Mouse (Mus musculus) lung, embryonic 14.5 days (tissue): ENCODE results near the gene Impg2. TPM values are rescaled to one million over a fixed set of nuclear protein-coding genes. Genes with fewer than 3 reads are reported as not detected.

Experiments used
- ATAC-seq: fragments of 200-750 bp; cut with Nextera tagmentation; 2 replicates; pipeline ENCODE4 v1.8.0; 2017; ENCODE audit warnings: mild to moderate bottlenecking, moderate TSS enrichment, moderate library complexity; ENCODE audit not compliant: insufficient read depth
- DNase-seq: peaks from one replicate; pipeline ENCODE4 v3.0.0-alpha.2; 2015
- H3K27ac ChIP-seq: fragments of 300-500 bp; sonication (generic); 2 replicates; pipeline ENCODE4 v1.5.1; 2014; ENCODE audit warnings: low read depth, mild to moderate bottlenecking, moderate library complexity
- H3K27me3 ChIP-seq: fragments of 300-500 bp; sonication (generic); 2 replicates; pipeline ENCODE4 v1.6.1; 2014; ENCODE audit warnings: low read length, control low read depth; ENCODE audit not compliant: insufficient read depth
- H3K36me3 ChIP-seq: fragments of 300-500 bp; sonication (generic); 2 replicates; pipeline ENCODE4 v1.6.1; 2014; ENCODE audit warnings: control low read depth; ENCODE audit not compliant: insufficient read depth
- H3K4me1 ChIP-seq: fragments of 300-500 bp; sonication (generic); 2 replicates; pipeline ENCODE4 v1.6.1; 2014; ENCODE audit warnings: antibody characterized with exemption, control low read depth; ENCODE audit not compliant: insufficient read depth
- H3K4me2 ChIP-seq: fragments of 300-500 bp; sonication (generic); 2 replicates; pipeline ENCODE4 v1.6.1; 2014; ENCODE audit warnings: mild to moderate bottlenecking
- H3K4me3 ChIP-seq: fragments of 300-500 bp; sonication (generic); 2 replicates; pipeline ENCODE4 v1.5.1; 2014; ENCODE audit warnings: low read depth, low read length
- H3K9ac ChIP-seq: fragments of 300-500 bp; sonication (generic); 2 replicates; pipeline ENCODE4 v1.6.1; 2014
- H3K9me3 ChIP-seq: fragments of 300-500 bp; sonication (generic); 2 replicates; pipeline ENCODE4 v1.6.1; 2016; ENCODE audit warnings: low read depth, low read length, control low read depth
- CTCF ChIP-seq: IDR thresholded peaks from 2 replicates; pipeline ENCODE4 v1.5.1; 2016; ENCODE audit warnings: antibody characterized with exemption, low read depth
- WGBS: fragments of 180-500 bp; shearing (Covaris S2); extraction: QIAGEN DNeasy Blood & Tissue Kit; methylation state at CpG from one replicate; pipeline ENCODE4 v1.1.7; 2014; 5-methylcytosine and 5-hydroxymethylcytosine counted together
- polyA plus RNA-seq: library from polyadenylated mRNA; unstranded; fragments of >200 nt; fragmentation: Nextera tagmentation; extraction: Ambion mirVana; gene quantifications from 2 replicates; pipeline ENCODE4 v1.2.1, GENCODE M21; 2014

Gene Impg2
- polyA plus RNA-seq = 0.09 and 0.34 TPM in 2 replicates

DNA sequence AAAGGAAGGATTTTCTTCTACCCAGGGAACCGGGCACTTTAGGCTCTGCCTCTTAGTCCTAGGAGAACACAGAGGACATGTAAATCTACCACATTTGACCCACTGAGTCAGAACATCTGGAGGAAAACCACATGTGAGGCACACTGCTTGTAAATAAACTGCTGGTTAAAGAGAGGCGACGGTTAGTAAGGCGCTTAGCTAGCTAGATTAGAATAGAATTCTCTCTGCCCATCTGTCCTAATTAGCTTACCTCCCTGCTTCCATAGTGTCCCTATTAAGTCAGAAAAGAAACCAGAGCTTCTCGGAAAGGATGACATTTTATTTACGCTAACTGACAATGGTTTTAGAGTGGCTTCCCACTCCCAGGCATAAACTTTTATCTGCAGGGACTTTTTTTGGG, at the start of gene Impg2:
TSS of gene Impg2 (plus strand) at position 263 of the 400 bp plus-strand sequence.
- no peaks in the 10 kb centered on the region for H3K27me3 ChIP-seq
- TF ChIP-seq CTCF = no peak
- no peak within 1 kb of the TSS for H3K27ac ChIP-seq
- H3K4me3 ChIP-seq = no peak within 1 kb of the TSS
- H3K4me2 ChIP-seq = no peak within 1 kb of the TSS
- no peaks in the 10 kb centered on the region for H3K4me1 ChIP-seq
- no peak within 1 kb of the TSS for H3K9ac ChIP-seq
- WGBS = 47% methylated on average over 6 of the region's 6 CpGs
- no peak for ATAC-seq
- H3K36me3 ChIP-seq = no peaks in the 10 kb centered on the region
- no peaks in the 10 kb centered on the region for H3K9me3 ChIP-seq
- DNase-seq = no peak

DNA sequence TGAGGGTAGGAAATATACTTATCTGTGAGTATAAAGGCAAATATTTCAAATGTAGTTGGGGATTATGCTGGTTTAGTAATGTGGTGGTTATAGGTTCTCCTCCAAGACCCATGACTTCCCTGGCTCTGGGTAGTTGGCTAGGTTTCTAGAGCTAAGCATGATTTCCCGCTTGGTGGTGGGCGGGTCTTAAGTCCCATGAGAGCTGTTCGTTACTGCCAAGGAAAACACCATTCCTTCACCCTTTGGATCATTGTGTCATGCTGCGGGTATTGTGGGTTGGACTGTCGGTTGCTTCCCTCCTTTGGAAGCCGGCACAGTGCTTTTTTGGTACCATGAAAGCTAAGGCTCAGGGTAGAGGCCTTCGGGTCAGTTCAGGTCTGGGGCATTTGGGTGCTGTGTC, 40.6 kb upstream of the Impg2 start:
- DNase-seq (no peak), ATAC-seq (no peak)
- no peaks in the 10 kb centered on the region for H3K9me3 ChIP-seq
- no peak overlapping the region for H3K4me2 ChIP-seq
- TF ChIP-seq CTCF = no peak
- WGBS = 87% methylated on average over 7 of the region's 7 CpGs
- H3K4me1 ChIP-seq = no peaks in the 10 kb centered on the region
- no peaks in the 10 kb centered on the region for H3K27me3 ChIP-seq
- H3K27ac ChIP-seq = no peak overlapping the region
- no peak overlapping the region for H3K4me3 ChIP-seq
- no peak overlapping the region for H3K9ac ChIP-seq
- H3K36me3 ChIP-seq = 0 out of 2 replicates have a peak, but pooled peaks cover 10% of the 10 kb centered on the region

DNA sequence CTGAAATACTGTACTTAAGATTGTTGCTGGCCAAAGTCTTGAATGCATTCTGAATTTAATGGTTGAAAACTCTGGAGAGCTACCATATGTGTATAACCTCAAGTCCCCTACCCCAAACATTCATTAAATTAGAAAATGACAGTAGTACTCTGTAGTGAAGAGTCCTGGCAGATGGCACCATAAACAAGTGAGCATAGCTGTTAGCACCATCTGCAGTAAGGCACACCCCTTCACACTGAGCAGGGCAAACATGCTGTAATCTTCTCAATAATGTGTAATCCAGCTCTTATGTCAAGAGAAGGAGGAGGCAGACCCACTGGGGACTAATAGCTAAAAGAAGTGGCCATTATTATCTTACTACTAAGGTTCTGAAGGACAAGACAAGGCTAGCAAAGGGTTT, 33.9 kb upstream of the Impg2 start:
- H3K27me3 ChIP-seq = no peaks in the 10 kb centered on the region
- TF ChIP-seq CTCF = no peak
- no peak overlapping the region for H3K4me3 ChIP-seq
- no peaks in the 10 kb centered on the region for H3K4me1 ChIP-seq
- DNase-seq (no peak), ATAC-seq (no peak)
- no peak overlapping the region for H3K9ac ChIP-seq
- H3K9me3 ChIP-seq = no peaks in the 10 kb centered on the region
- H3K27ac ChIP-seq = no peak overlapping the region
- no peak overlapping the region for H3K4me2 ChIP-seq
- H3K36me3 ChIP-seq = peaks cover 39% of the 10 kb centered on the region

DNA sequence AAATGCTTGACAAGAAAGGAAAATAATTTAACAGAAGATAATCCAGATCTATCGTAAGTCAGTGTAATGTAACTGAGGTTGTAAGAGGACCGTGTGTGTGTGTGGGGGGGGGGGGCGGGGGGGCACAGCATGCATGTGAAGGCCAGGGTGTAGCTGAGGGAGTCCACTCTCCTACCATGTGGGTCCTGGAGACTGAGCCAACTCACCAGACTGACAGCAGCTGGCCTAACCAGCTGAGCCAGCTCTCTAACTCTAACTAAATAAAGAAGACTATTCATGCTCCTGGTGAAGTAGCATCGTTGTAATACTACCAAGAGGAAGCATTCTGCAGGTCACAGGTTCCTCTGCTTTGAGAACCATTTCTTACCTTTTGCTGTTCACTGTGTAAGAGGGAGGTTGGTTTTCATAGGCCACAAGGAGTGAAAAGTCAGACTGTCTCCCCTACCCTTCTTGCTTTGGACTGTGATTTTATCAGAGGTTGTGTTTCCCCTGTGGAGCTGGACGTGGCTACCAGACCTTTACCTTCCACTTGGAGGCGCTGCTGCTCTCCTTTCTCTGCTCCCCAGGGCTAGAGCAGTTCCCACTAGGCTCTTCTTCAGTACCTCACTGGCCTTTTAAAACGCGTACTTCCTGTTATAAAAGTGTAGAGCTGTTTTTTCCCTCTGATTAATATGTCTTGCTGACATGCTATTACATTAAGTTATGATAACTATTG, 28.1 kb upstream of the Impg2 start:
- DNase-seq (peak; percentile 38), ATAC-seq (no peak)
- Histone ChIP-seq H3K9ac (no peak overlapping the region), H3K36me3 (peaks cover 32% of the 10 kb centered on the region), H3K4me1 (no peaks in the 10 kb centered on the region), H3K27me3 (no peaks in the 10 kb centered on the region), H3K27ac (no peak overlapping the region), H3K4me2 (no peak overlapping the region), H3K9me3 (no peaks in the 10 kb centered on the region), H3K4me3 (no peak overlapping the region)
- WGBS = 59% methylated on average over 8 of the region's 8 CpGs
- peak; percentile 40 for TF ChIP-seq CTCF

DNA sequence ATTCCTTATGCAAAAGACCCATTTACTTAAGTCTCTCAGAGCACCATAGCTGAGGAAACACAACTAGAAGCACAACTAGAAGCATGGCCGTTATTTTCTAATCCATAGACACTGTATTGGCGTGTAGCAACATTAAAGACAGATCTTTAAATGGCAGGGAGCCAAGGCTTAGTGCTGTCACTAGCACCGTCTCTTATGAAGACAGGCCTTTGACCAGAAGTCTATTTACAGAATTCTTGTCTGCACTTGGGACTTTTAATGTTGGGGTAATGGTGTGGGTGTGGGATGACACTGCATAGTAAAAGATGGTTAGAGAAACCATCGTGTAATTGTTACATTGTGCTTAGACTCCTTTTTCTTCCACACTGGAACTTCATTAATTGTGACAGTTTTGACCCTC, 17.2 kb upstream of the Impg2 start:
- H3K4me2 ChIP-seq = no peak overlapping the region
- no peaks in the 10 kb centered on the region for H3K27me3 ChIP-seq
- ATAC-seq (no peak), DNase-seq (peak; percentile 9)
- no peak overlapping the region for H3K27ac ChIP-seq
- no peaks in the 10 kb centered on the region for H3K9me3 ChIP-seq
- no peak overlapping the region for H3K4me3 ChIP-seq
- 68% methylated on average over 4 of the region's 4 CpGs for WGBS
- no peak for TF ChIP-seq CTCF
- H3K9ac ChIP-seq = no peak overlapping the region
- no peaks in the 10 kb centered on the region for H3K4me1 ChIP-seq
- peaks cover 25% of the 10 kb centered on the region for H3K36me3 ChIP-seq

DNA sequence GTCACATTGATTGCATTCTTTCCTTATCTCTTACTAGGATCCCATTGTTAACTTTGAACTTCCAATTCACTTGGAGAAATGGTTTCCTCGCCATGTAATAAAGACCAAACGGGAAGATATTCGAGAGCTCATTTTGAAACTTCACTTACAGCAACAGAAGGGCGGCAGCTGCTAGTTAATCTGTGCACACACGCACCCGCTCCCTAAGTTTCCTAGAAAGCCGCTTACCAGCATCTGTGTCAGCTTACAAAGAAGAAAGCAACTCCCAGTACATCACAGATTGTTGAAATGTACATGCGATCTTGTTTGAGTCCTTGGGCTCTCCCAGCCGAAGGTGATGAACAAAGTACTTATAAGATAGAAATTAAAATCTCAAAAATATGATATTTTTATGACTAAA, 15.9 kb upstream of the Impg2 start:
- H3K27me3 ChIP-seq = no peaks in the 10 kb centered on the region
- H3K4me1 ChIP-seq = no peaks in the 10 kb centered on the region
- TF ChIP-seq CTCF = no peak
- H3K4me3 ChIP-seq = no peak overlapping the region
- H3K9ac ChIP-seq = no peak overlapping the region
- no peak for ATAC-seq
- DNase-seq = no peak
- no peaks in the 10 kb centered on the region for H3K9me3 ChIP-seq
- WGBS = 90% methylated on average over 9 of the region's 9 CpGs
- no peak overlapping the region for H3K27ac ChIP-seq
- H3K36me3 ChIP-seq = peaks cover 25% of the 10 kb centered on the region
- no peak overlapping the region for H3K4me2 ChIP-seq

DNA sequence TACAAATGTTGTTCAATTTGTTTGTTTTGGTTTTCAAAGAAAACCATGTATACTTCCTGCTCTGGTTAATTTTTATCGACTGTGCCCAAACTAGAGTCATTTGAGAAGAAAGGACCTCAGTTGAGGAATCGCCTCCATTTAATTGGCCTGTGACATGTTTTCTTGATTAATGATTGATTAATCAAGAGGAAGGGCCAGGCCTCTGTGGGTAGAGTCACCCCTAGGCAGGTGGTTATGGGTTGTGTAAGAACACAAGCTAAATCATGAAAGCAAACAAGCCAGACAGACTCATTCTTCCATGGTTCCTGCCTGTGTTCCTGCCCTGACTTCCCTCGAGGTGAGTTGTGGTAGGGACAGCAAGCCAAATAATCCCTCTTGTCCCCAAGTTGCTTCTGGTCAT, 8.6 kb downstream of the Impg2 start:
- WGBS = 64% methylated on average over 3 of the region's 3 CpGs
- TF ChIP-seq CTCF = no peak
- DNase-seq (no peak), ATAC-seq (no peak)
- Histone ChIP-seq H3K27ac (no peak overlapping the region), H3K36me3 (no peaks in the 10 kb centered on the region), H3K4me1 (no peaks in the 10 kb centered on the region), H3K4me2 (no peak overlapping the region), H3K4me3 (no peak overlapping the region), H3K27me3 (no peaks in the 10 kb centered on the region), H3K9ac (no peak overlapping the region), H3K9me3 (no peaks in the 10 kb centered on the region)
